Mouse (Mus musculus) ES-E14 (cell line): ENCODE measurements around the gene Gm7029. TPM values are rescaled to one million over a fixed set of nuclear protein-coding genes. Genes with fewer than 3 reads are reported as not detected.

Source experiments
- DNase-seq: peaks from one replicate; pipeline ENCODE4 v3.0.0-alpha.2; 2013; ENCODE audit warnings: low read depth, low spot score
- H3K27ac ChIP-seq: 2 replicates; pipeline ENCODE4 v1.5.1; 2012; ENCODE audit warnings: low read depth, mild to moderate bottlenecking, low read length, moderate library complexity, mixed read lengths; ENCODE audit not compliant: poor library complexity, insufficient read depth, severe bottlenecking
- H3K36me3 ChIP-seq: 2 replicates; pipeline ENCODE4 v1.6.1; 2012; ENCODE audit warnings: mild to moderate bottlenecking, low read length, moderate library complexity, mixed read lengths; ENCODE audit not compliant: control insufficient read depth, poor library complexity, insufficient read depth, severe bottlenecking
- H3K4me1 ChIP-seq, 2 experiments: fragments of 150-350 bp in 1 of 2; sonication (generic) in 1 of 2; 2 replicates each; pipeline ENCODE4 v1.6.1; 2012; ENCODE audit warnings: low read length in 2 of 2, mild to moderate bottlenecking in 1 of 2, mixed read lengths in 1 of 2; ENCODE audit not compliant: control insufficient read depth in 2 of 2, insufficient read depth in 2 of 2, poor library complexity in 1 of 2
- H3K4me3 ChIP-seq, 2 experiments: fragments of 150-350 bp in 1 of 2; sonication (generic) in 1 of 2; 2 replicates each; pipeline ENCODE4 v1.5.1; 2012; ENCODE audit warnings: low read length in 2 of 2, low read depth in 1 of 2, mild to moderate bottlenecking in 1 of 2, mixed read lengths in 1 of 2; ENCODE audit not compliant: insufficient read depth in 1 of 2, poor library complexity in 1 of 2, severe bottlenecking in 1 of 2
- H3K9ac ChIP-seq: 2 replicates; pipeline ENCODE4 v1.6.1; 2012; ENCODE audit warnings: low read depth, mild to moderate bottlenecking, low read length, mixed read lengths; ENCODE audit not compliant: poor library complexity, insufficient read depth, severe bottlenecking
- H3K9me3 ChIP-seq: fragments of 150-350 bp; sonication (generic); 2 replicates; pipeline ENCODE4 v1.6.1; 2012; ENCODE audit warnings: low read depth, mild to moderate bottlenecking, low read length; ENCODE audit not compliant: control insufficient read depth, insufficient read depth
- CHD2 ChIP-seq: IDR thresholded peaks from 2 replicates; pipeline ENCODE4 v1.6.1; 2014; ENCODE audit warnings: mild to moderate bottlenecking, low read depth, low read length, inconsistent platforms
- HCFC1 ChIP-seq: IDR thresholded peaks from 2 replicates; pipeline ENCODE4 v1.6.1; 2012; ENCODE audit warnings: low read length, inconsistent platforms, borderline replicate concordance; ENCODE audit not compliant: insufficient read depth
- MAFK ChIP-seq: IDR thresholded peaks from 2 replicates; pipeline ENCODE4 v1.6.1; 2014; ENCODE audit warnings: mild to moderate bottlenecking, low read depth, low read length, inconsistent platforms; ENCODE audit not compliant: insufficient read depth
- ZC3H11A ChIP-seq: IDR thresholded peaks from 2 replicates; pipeline ENCODE4 v1.6.1; 2012; ENCODE audit warnings: low read depth, mild to moderate bottlenecking, inconsistent platforms, low read length, borderline replicate concordance
- ZNF384 ChIP-seq: IDR thresholded peaks from 2 replicates; pipeline ENCODE4 v1.6.1; 2012; ENCODE audit warnings: low read depth, low read length, inconsistent platforms
- in situ Hi-C, 2 experiments: fragments of 600-800 bp; cut with MboI; formaldehyde crosslinking; loops; one replicate each; pipeline ENCODE4 v1.15.1; 2025; ENCODE audit warnings: low sequenced_read_pairs in 2 of 2, inconsistent platforms in 1 of 2; ENCODE audit not compliant: unreplicated experiment in 2 of 2
- total RNA-seq: library from RNA; depleted of rRNA; stranded (reverse); fragments of 300-350 nt; gene quantifications from 2 replicates; pipeline ENCODE4 v1.2.3, GENCODE M21; 2012

The Gm7029 gene
- total RNA-seq, 1 experiment = 11.6 TPM

DNA sequence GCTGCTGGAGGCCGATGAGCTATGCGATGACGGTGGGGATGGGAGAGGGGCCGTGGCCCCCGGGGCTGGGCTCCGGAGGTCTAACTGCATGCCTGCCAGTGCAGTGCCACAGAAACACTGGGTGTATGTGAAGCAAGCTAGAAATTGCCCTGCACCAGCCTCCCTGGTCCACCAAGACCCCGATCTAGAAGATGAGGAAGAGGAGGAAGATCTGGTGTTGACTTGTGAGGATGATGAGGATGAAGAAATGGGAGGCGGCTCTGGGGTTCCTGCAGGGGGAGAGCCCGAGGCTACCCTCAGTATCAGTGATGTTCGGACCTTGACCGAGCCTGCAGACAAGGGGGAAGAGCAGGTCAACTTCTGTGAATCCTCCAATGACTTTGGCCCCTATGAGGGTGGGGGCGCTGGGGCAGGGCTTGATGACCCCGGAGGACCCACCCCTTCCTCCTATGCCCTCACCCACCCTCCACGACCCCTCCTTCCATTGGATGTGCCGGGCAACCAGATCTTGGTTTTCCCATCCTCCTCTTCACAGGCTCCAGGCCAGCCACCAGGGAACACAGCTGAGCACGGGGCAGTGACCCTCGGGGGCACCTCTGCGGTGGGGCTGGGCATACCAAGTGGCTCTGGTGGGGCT lies 44.1 kb downstream of the Gm7029 start:
- H3K4me1 ChIP-seq = peaks cover 0 to 23% of the 10 kb centered on the region in 2 experiments; a peak in 2 of 4 replicates
- no peaks in the 10 kb centered on the region for H3K9me3 ChIP-seq
- DNase-seq = no peak
- TF ChIP-seq MAFK = no peak
- TF ChIP-seq ZC3H11A = no peak
- TF ChIP-seq ZNF384 = no peak
- no peak for TF ChIP-seq CHD2
- TF ChIP-seq HCFC1 = no peak
- in situ Hi-C loops = no loop called here
- H3K9ac ChIP-seq = peak overlapping the region; percentile 46; the same call in 1 of the 2 replicates
- no peak overlapping the region for H3K27ac ChIP-seq
- H3K4me3 ChIP-seq = peak overlapping the region; percentile 63 to 64
- peaks cover 25% of the 10 kb centered on the region for H3K36me3 ChIP-seq

DNA sequence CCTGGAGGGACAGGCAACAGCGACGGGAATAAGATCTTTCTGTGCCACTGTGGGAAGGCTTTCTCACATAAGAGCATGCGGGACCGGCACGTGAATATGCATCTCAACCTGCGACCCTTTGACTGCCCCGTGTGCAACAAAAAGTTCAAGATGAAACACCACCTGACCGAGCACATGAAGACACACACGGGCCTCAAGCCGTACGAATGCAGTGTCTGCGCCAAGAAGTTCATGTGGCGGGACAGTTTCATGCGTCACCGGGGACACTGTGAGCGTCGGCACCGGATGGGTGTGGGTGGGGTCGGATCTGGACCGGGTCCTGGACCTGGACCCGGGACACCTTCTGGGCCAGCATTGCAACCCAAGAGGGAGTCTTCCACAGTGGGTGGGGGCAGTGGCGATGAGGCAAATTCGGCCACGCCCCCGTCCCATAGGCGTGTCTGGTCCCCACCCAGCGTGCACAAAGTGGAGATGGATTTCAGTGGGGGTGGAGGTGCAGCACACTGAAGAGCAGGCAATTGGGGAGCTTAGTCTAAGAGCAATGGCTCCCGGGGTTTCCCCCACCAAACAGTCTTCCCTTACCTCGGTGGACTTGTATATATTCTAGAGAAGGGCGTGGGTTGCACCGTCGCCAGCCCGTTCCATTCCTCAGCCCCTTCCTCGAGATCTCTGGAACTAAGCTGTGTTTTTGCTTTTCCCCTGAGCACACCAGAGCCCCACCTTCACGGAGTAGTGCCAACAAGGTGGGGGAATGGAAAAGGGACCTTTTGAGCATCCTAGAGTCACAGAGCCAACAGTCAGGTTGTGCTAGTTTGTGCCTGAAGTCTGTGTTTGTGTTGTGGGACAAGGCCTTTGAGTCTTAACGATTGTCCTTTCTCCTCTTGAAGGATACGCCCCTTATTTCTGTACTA lies 44.9 kb downstream of the Gm7029 start:
- no peak for TF ChIP-seq ZC3H11A
- no peak for TF ChIP-seq CHD2
- TF ChIP-seq HCFC1 = no peak
- TF ChIP-seq ZNF384 = no peak
- no peak for TF ChIP-seq MAFK
- DNase-seq = no peak
- Histone ChIP-seq H3K9me3 (no peaks in the 10 kb centered on the region), H3K36me3 (peaks cover 20% of the 10 kb centered on the region), H3K9ac (peak overlapping the region; percentile 46), H3K4me1 (peaks cover 0 to 23% of the 10 kb centered on the region in 2 experiments; a peak in 2 of 4 replicates), H3K27ac (no peak overlapping the region), H3K4me3 (peak overlapping the region; percentile 63 to 64)
- in situ Hi-C loops = no loop called here

DNA sequence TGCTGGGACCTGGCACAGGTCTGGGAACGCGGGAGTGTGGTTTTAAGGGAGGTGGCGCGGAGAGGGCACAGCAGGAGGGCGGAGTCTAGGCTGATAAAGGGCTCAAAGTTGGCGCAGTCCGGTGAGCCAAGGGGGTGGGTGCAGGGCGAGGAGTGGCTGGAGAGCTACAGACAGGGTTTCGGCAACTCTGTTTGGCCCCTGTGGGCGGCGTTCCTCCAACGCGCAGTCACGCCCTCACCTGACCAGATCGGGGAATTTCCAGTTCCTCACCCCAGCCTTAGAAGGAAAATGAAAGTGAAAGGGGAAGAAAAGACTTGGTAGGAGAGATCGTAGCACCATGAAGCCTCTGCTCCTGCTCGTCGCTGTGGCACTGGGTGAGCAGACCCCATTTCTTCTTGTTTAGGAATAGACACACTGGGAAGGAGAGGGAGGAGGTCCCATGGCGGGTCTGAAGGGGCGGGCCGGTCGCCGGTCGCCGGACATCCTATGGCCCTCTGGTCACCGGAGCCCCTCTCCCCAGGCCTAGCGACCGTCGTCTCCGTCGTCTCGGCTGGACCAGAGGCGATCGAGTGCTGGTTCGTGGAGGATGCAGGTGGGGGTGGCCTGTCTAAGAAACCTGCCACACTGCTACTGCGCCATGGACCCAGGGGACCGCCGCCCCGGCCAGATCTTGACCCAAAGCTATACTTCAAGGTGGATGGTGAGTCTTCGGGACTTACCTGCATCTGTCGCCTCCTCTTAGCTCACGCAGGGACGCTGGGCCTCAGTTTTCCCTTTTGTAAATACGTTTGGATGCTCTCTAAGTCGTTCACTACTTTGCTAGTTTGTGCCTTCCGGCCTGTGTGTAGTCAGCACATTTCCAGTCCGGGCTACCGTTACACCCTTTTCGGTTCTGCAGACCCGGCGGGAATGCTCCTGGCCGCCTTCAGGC lies 46.0 kb downstream of the Gm7029 start:
- H3K27ac ChIP-seq = peak overlapping the region; percentile 15; the same call in 1 of the 2 replicates
- in situ Hi-C loops = no loop called here
- H3K36me3 ChIP-seq = peaks cover 12% of the 10 kb centered on the region; the same call in 1 of the 2 replicates
- no peaks in the 10 kb centered on the region for H3K9me3 ChIP-seq
- no peak for DNase-seq
- H3K4me3 ChIP-seq = peak overlapping the region; percentile 63 to 64
- H3K9ac ChIP-seq = peak overlapping the region; percentile 60
- H3K4me1 ChIP-seq = peaks cover 0 to 25% of the 10 kb centered on the region in 2 experiments; a peak in 2 of 4 replicates
- TF ChIP-seq ZNF384 = no peak
- TF ChIP-seq MAFK = no peak
- no peak for TF ChIP-seq HCFC1
- no peak for TF ChIP-seq ZC3H11A
- TF ChIP-seq CHD2 = no peak

DNA sequence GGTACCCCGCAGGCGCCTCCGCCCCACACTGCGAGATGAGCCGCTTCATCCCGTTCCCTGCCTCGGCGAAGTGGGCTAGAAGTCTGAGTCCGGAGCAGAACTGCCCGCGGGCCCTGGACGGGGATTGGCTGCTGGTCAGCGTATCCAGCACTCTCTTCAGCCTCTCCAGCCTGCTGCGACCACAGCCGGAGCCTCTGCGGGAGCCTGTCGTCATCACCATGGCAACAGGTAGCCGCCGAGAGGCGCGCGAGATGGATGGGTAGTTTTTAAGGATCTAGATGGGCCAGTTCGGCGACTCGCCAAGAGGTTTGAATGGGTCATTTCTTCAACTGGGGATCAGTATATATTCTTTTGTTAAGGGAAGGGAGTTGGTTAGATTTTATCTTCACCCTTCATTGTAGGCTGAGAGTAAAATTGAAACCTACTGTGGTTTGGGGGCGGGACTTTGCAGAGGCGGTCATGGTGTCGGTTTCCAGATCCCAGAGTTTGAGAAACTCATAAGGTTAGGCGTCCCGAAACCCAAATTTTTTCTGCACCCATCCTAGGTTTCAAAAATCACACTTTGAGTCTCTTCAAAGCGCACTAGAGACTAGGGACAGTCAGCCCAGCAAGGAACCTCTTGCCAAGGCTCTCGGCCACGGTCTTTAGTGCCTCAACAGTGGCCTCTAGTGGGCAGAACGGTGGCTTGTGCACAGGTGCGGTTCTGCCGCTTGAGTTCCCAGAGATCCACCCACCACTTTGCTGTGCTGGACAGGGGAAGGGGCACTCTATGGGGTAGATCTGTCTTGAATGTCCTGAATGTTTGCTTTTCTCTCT lies 46.9 kb downstream of the Gm7029 start:
- peaks cover 0 to 28% of the 10 kb centered on the region in 2 experiments; a peak in 2 of 4 replicates for H3K4me1 ChIP-seq

More for the DNA sequence above, 46.9 kb downstream of the Gm7029 start:
- DNase-seq = peak; percentile 83
- Histone ChIP-seq H3K9me3 (no peaks in the 10 kb centered on the region), H3K9ac (peak overlapping the region; percentile 60), H3K36me3 (peaks cover 10% of the 10 kb centered on the region; the same call in 1 of the 2 replicates), H3K27ac (no peak overlapping the region), H3K4me3 (peak overlapping the region; percentile 63 to 64)
- TF ChIP-seq CHD2 = no peak
- TF ChIP-seq HCFC1 = 0 out of 2 replicates have a peak, but pooled peaks have one; percentile 40
- no peak for TF ChIP-seq ZNF384
- no peak for TF ChIP-seq ZC3H11A
- no peak for TF ChIP-seq MAFK
- in situ Hi-C loops = no loop called here
